Mouse (Mus musculus): ENCODE data around the gene Lactbl1.

DNA sequence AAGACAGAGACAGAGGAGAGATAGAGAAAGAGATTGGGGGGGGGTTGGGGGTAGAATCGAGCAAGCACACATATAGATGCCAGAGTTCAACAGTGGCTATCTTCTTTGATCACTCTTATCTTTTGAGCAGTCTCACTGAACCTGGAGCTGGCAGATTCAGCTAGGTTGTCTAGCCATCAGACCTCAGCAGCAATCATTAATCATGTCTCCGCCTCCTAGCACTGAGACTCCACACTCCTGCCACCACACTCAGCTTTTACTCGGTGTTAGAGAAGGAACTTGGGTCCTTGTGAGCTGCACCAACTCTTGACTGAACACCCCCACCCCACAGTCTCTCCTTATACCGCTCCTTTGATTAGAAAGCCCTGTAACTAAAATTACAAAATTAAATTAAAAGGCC is 30.3 kb upstream of the Lactbl1 start:
- no peak for TF ChIP-seq CHD2 (IDR thresholded peaks at IDR 0.05; ENCODE audit: low read depth, low read length)
- TF ChIP-seq HCFC1 (IDR thresholded peaks at IDR 0.05; ENCODE audit: borderline replicate concordance, insufficient read depth, low read length), result no peak

Measured in ES-E14 (cell line).